9 mouse cellular contexts compared by ENCODE assay signal in the genomic region with DNA sequence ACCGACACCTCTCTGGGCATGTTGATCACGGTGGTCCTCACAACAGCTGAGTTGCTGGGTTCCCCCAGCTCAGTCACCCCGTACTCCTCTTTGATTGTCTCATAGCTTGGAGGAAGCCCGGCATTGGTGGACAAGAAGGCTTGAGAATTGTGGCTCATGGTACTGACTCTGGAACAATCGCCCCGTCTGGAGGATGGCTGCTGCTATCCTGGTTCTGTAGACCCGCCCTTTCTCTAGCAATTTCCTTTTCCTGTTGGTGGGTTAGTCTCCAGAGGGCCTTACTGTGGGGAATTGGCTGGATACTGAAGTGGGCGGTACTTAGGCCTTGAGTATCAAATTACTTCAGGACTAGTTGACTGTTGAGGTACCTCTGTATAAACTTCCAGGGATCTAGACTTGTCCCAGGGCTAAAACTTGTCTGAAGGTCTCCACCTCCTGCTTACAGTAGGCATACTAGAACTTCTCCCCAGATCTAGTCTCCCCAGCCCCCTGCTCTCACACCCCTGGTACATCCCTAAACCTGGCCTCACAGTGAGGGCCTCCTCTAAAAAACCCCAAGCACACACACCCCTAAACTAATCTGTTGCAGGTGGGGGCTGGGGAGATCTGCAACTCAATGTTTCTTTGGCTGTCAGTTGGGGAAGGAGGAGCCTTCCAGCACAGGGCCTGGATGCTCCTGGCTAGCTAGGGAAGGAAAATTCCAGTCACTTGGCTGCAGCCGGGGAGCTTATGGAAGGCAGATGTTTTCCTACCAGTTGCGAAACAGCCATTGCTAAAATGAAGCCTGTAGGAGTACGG. TPM values are rescaled to one million over a fixed set of nuclear protein-coding genes. Genes with fewer than 3 reads are reported as not detected.
DNase-seq lines count a peak whose midpoint lies in the region; ATAC-seq and TF ChIP-seq lines count a peak whose summit lies in the region.
"Had no signal": no experiment of that assay in that cellular context is flagged by ENCODE, and none has a peak within 500 bp of the region (broad histone marks: within the 10 kb centered on the region; RNA-seq: fewer than 3 reads in every experiment).

A gene (minus strand): TSS at position 180 of the 798 bp plus-strand sequence.
A gene (minus strand): TSS at position 230 of the 798 bp plus-strand sequence.

- peak within 1 kb of the TSS; percentile 86 for H3K27ac ChIP-seq in liver, postnatal 0 days (ENCODE audit: low read depth)
- H3K27ac ChIP-seq in neural tube, embryonic 14.5 days (ENCODE audit: low read depth, low read length): peak within 1 kb of the TSS; percentile 16; the same call in 1 of the 2 replicates

- TF ChIP-seq EP300 in liver, postnatal 0 days (IDR thresholded peaks at IDR 0.05; ENCODE audit: low read depth): peak; percentile 43; the same call in 1 of the 2 replicates

- peak within 1 kb of the TSS; percentile 80 for H3K4me2 ChIP-seq in liver, postnatal 0 days (ENCODE audit: low read depth, low read length)
- H3K4me2 ChIP-seq in neural tube, embryonic 14.5 days (ENCODE audit: low read depth, low read length): peak within 1 kb of the TSS; percentile 45

- ATAC-seq in liver, postnatal 0 days: peak; percentile 82
- peak; percentile 63; the same call in 1 of the 2 replicates for ATAC-seq in neural tube, embryonic 14.5 days (ENCODE audit: low read depth)

- H3K9me3 ChIP-seq in liver, postnatal 0 days (ENCODE audit: low read length): no peaks in the 10 kb centered on the region
- H3K9me3 ChIP-seq in neural tube, embryonic 14.5 days (ENCODE audit: control insufficient read depth, low read length): no peaks in the 10 kb centered on the region

- H3K4me1 ChIP-seq in liver, postnatal 0 days (ENCODE audit: insufficient read depth): peaks cover 31% of the 10 kb centered on the region
- H3K4me1 ChIP-seq in neural tube, embryonic 14.5 days (ENCODE audit: control insufficient read depth, insufficient read depth, low read length): peaks cover 8% of the 10 kb centered on the region; the same call in 1 of the 2 replicates

- H3K27me3 ChIP-seq in liver, postnatal 0 days (ENCODE audit: insufficient read depth, low read length): no peaks in the 10 kb centered on the region
- no peaks in the 10 kb centered on the region for H3K27me3 ChIP-seq in neural tube, embryonic 14.5 days (ENCODE audit: control insufficient read depth, insufficient read depth, low read length)

- DNase-seq in right cerebral cortex, adult 18-20 months: peak; percentile 74
- DNase-seq in right cerebral cortex, postnatal 10 days (ENCODE audit: low spot score in 2 of 2): no peak
- DNase-seq in embryo, embryonic 9.5 days (ENCODE audit: extremely low spot score): peak; percentile 75
- peak; percentile 97 for DNase-seq in heart, adult 8-10 months (ENCODE audit: low spot score)
- peak; percentile 77 for DNase-seq in kidney, adult 18-20 months
- peak; percentile 75 for DNase-seq in liver, postnatal 0 days
- DNase-seq in thymus, postnatal 10 days (ENCODE audit: low spot score in 2 of 2): no peak

- H3K9ac ChIP-seq in liver, postnatal 0 days (replicated peaks): peak within 1 kb of the TSS; percentile 72
- no peak within 1 kb of the TSS for H3K9ac ChIP-seq in neural tube, embryonic 14.5 days (replicated peaks; ENCODE audit: low read depth, low read length)

- peak within 1 kb of the TSS; percentile 66 for H3K4me3 ChIP-seq in liver, postnatal 0 days (ENCODE audit: low read depth, low read length)
- H3K4me3 ChIP-seq in neural tube, embryonic 14.5 days (ENCODE audit: low read depth, low read length): peak within 1 kb of the TSS; percentile 28

- 11% methylated on average over 11 of the region's 11 CpGs for WGBS in liver, postnatal 0 days (ENCODE audit: insufficient replicate concordance)
- WGBS in neural tube, embryonic 14.5 days: 23% methylated on average over 11 of the region's 11 CpGs

- 0 out of 2 replicates have a peak, but pooled peaks cover 4% of the 10 kb centered on the region for H3K36me3 ChIP-seq in liver, postnatal 0 days (replicated peaks; ENCODE audit: insufficient read depth, low read length)
- no peaks in the 10 kb centered on the region for H3K36me3 ChIP-seq in neural tube, embryonic 14.5 days (ENCODE audit: control insufficient read depth, insufficient read depth, low read length)

- TF ChIP-seq CTCF in liver, postnatal 0 days (IDR thresholded peaks at IDR 0.05; ENCODE audit: low read depth): no peak

RNA-seq across cellular contexts. Expression of the first gene that starts in this region (rescaled TPM):
- not detected for total RNA-seq in heart, adult 8-10 months (2022)
- 0.59 TPM in 1 of 2 replicates, not detected in the other for polyA plus RNA-seq in liver, postnatal 0 days (2015; fragmentation: Nextera tagmentation; extraction: Ambion mirVana)
- not detected in 2 replicates for polyA plus RNA-seq in neural tube, embryonic 14.5 days (2014; fragmentation: Nextera tagmentation; extraction: Ambion mirVana)
- total RNA-seq: adrenal gland, postnatal 4 days had no signal

RNA-seq across cellular contexts. Expression of the second gene that starts in this region (rescaled TPM):
- total RNA-seq in heart, adult 8-10 months (2022): 100 to 1,000 TPM in 1 of 4 experiments, 10 to 100 TPM in 3; 86.2 to 101 (median 90.3) TPM
- 798 and 816 TPM in 2 replicates for polyA plus RNA-seq in liver, postnatal 0 days (2015; fragmentation: Nextera tagmentation; extraction: Ambion mirVana)
- polyA plus RNA-seq in neural tube, embryonic 14.5 days (2014; fragmentation: Nextera tagmentation; extraction: Ambion mirVana): 103 and 195 TPM in 2 replicates

Comparison
In these comparisons a context has a peak if more than half of its experiments do, and no peak if none do; other contexts are left out.
1. DNase-seq: peak in right cerebral cortex, adult 18-20 months (single experiment), embryo, embryonic 9.5 days (single experiment), heart, adult 8-10 months (single experiment), kidney, adult 18-20 months (single experiment) and liver, postnatal 0 days (single experiment); none in right cerebral cortex, postnatal 10 days (0 of 2) and thymus, postnatal 10 days (0 of 2).